Mouse (Mus musculus) midbrain, embryonic 11.5 days (tissue): ENCODE measurements at regions not wholly inside any gene's neighbourhood (a gene's known extent, or its start where the extent isn't known, plus 50 kb on each side); places are given as distances from the start of the nearest gene placed in this dataset.

Experiments used
- ATAC-seq: fragments of 200-750 bp; cut with Nextera tagmentation; 2 replicates; pipeline ENCODE4 v1.8.0; 2017; ENCODE audit warnings: moderate TSS enrichment, moderate library complexity; ENCODE audit not compliant: low FRiP score
- DNase-seq: peaks from one replicate; pipeline ENCODE4 v3.0.0; 2015; ENCODE audit warnings: low spot score; ENCODE audit errors: missing footprints
- H3K27ac ChIP-seq: fragments of 300-500 bp; sonication (generic); 2 replicates; pipeline ENCODE4 v1.5.1; 2014; ENCODE audit warnings: low read depth, low read length
- H3K27me3 ChIP-seq: fragments of 300-500 bp; sonication (generic); 2 replicates; pipeline ENCODE4 v1.6.1; 2014; ENCODE audit warnings: mild to moderate bottlenecking, low read length, moderate library complexity, mixed read lengths; ENCODE audit not compliant: control insufficient read depth, insufficient read depth
- H3K36me3 ChIP-seq: fragments of 300-500 bp; sonication (generic); 2 replicates; pipeline ENCODE4 v1.6.1; 2014; ENCODE audit warnings: mild to moderate bottlenecking, low read length, moderate library complexity, mixed read lengths; ENCODE audit not compliant: control insufficient read depth, insufficient read depth
- H3K4me1 ChIP-seq: fragments of 300-500 bp; sonication (generic); 2 replicates; pipeline ENCODE4 v1.6.1; 2014; ENCODE audit warnings: low read length; ENCODE audit not compliant: control insufficient read depth, insufficient read depth
- H3K4me2 ChIP-seq: fragments of 300-500 bp; sonication (generic); 2 replicates; pipeline ENCODE4 v1.6.1; 2014; ENCODE audit warnings: mild to moderate bottlenecking, moderate library complexity
- H3K4me3 ChIP-seq: fragments of 300-500 bp; sonication (generic); 2 replicates; pipeline ENCODE4 v1.5.1; 2014; ENCODE audit warnings: low read depth, low read length
- H3K9ac ChIP-seq: fragments of 300-500 bp; sonication (generic); 2 replicates; pipeline ENCODE4 v1.6.1; 2014; ENCODE audit warnings: low read length
- H3K9me3 ChIP-seq: fragments of 300-500 bp; sonication (generic); 2 replicates; pipeline ENCODE4 v1.6.1; 2016; ENCODE audit warnings: low read length; ENCODE audit not compliant: control insufficient read depth
- WGBS: fragments of 180-500 bp; shearing (Covaris S2); extraction: QIAGEN DNeasy Blood & Tissue Kit; methylation state at CpG from one replicate; pipeline ENCODE4 v1.1.7; 2014; 5-methylcytosine and 5-hydroxymethylcytosine counted together

DNA sequence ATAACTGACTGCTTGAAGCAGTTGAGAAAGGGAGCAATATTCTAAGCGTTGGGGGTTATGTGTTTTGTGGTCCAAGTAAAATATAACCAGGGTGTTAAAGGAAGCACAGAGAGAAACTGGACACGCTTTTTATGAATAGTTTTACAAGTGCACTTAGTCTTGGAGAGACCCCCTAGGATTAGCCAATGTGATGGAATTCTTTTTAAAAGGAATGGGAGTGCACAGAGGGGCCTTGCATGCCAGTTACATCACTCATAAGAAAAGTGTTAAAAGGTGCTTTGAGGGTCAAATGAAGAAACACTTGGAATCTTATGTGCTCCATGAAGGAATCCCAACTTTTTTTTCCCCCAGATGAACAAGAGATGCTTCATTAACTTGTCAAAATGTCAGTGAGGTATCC, 394.4 kb downstream of the Bckdhb start:
- WGBS = 61% methylated on average over 2 of the region's 2 CpGs
- DNase-seq (no peak), ATAC-seq (no peak)
- no peak overlapping the region for H3K4me2 ChIP-seq
- no peaks in the 10 kb centered on the region; the same call in 1 of the 2 replicates for H3K4me1 ChIP-seq
- no peaks in the 10 kb centered on the region for H3K9me3 ChIP-seq
- H3K9ac ChIP-seq = no peak overlapping the region
- H3K36me3 ChIP-seq = no peaks in the 10 kb centered on the region
- H3K27ac ChIP-seq = no peak overlapping the region
- no peak overlapping the region for H3K4me3 ChIP-seq
- H3K27me3 ChIP-seq = no peaks in the 10 kb centered on the region

DNA sequence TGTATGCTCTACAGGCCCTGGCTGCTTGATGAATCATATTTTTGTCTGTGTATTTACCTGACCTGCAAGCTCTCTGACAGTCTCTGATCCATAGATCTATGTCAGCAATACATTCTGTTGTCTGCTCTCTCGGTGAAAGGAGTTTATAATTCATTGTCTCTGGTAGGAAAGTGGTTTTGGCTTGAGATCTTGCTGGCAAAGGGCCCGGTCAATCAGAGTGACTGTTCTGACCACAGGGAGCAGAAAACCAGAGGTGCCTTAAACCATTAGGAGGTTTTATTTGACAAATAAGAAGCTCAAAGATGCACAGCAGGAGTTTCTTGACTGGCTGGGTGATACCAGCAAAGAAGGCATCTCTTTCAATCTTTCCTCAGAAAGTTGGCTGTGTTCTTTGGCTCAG, 398.2 kb downstream of the Bckdhb start:
- Histone ChIP-seq H3K27me3 (no peaks in the 10 kb centered on the region), H3K4me1 (no peaks in the 10 kb centered on the region; the same call in 1 of the 2 replicates), H3K9ac (no peak overlapping the region), H3K9me3 (no peaks in the 10 kb centered on the region), H3K27ac (no peak overlapping the region), H3K36me3 (no peaks in the 10 kb centered on the region), H3K4me3 (no peak overlapping the region), H3K4me2 (no peak overlapping the region)
- no peak for ATAC-seq
- DNase-seq = no peak
- 71% methylated on average over 2 of the region's 2 CpGs for WGBS

DNA sequence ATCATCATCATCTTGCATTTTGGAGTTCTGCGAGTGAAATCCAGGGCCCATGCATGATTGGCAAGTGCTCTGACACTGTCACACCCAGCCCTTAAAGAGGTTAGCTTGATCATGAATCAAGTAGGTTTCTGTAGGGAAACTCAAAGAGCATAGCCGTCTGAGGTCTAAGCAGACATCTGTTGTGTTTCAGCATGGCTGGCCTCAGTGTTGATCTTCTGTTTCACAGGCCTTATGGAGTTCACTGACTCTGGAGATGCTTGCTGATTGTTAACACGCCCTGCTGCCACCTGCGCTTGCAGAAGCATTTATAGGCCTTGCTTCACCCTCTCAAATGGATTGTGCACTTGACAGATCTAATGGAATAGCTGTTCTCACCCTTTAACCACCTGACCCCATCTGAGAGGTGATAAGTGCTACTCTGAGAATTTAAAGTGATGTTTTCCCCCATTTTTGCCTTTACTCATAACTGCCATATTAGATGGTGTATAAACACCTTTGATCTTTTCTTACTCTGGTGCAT, 406.2 kb downstream of the Bckdhb start:
- 80% methylated on average over 4 of the region's 4 CpGs for whole genome bisulfite sequencing
- H3K4me3 ChIP-seq = no peak overlapping the region
- ATAC-seq = no peak
- H3K9me3 ChIP-seq = no peaks in the 10 kb centered on the region
- H3K4me1 ChIP-seq = no peaks in the 10 kb centered on the region
- no peak overlapping the region for H3K4me2 ChIP-seq
- no peaks in the 10 kb centered on the region for H3K36me3 ChIP-seq
- DNase-seq = no peak
- no peaks in the 10 kb centered on the region for H3K27me3 ChIP-seq
- no peak overlapping the region for H3K27ac ChIP-seq
- no peak overlapping the region for H3K9ac ChIP-seq

DNA sequence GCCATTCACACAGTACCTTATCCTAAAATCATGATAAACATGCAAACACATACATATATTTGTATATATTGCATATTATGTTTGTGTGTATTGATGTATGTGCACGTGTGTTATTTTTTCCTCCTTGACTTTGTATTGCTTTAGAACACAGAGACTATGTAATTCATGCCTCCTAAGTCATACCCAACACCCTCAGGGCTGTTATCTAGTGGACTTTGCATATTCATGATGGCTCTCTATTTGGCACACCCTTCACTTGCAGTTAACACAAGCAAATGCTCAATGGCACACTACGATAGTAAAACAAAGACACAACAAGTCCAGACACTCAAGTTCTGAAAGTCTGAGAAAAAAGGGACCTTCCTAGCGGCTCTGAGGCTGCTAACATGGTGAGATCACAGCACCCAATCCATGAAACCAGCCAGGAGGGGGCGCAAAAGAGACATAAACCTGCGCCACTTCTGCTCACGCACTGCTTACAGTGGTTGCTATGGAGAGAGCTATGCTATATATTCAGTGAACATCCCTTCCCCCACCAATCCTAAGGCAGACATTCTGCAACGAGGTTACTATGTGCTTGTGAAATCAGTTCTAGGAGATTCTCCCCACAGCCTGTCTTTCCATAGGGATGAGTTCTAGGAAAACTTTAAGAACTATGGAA, 418.6 kb downstream of the Bckdhb start:
- Histone ChIP-seq H3K9me3 (no peaks in the 10 kb centered on the region), H3K9ac (no peak overlapping the region), H3K4me3 (no peak overlapping the region), H3K36me3 (no peaks in the 10 kb centered on the region), H3K27ac (no peak overlapping the region), H3K4me2 (no peak overlapping the region), H3K27me3 (no peaks in the 10 kb centered on the region), H3K4me1 (no peaks in the 10 kb centered on the region)
- WGBS = 23% methylated on average over 7 of the region's 7 CpGs
- peak; percentile 95 for ATAC-seq
- peak; percentile 98 for DNase-seq

DNA sequence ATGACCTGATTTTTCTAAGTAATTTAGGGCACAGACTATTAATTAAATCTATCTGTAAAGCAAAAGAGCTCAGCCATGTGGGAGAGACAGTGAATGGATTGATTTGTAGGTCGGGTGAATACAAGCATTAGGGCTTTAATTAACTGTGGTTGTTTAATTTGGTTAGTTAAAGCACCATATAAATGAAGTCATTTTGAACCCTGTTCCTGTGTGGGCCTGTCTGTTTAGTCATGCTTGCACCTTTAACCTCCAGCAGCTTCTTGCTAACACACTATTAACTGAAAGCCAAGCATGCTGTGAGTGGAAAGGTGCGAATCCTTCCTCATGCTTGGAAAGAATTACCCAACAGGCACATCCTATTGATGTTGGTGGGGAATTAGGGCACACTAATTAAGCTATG, 425.3 kb downstream of the Bckdhb start:
- no peak overlapping the region for H3K9ac ChIP-seq
- no peaks in the 10 kb centered on the region for H3K27me3 ChIP-seq
- WGBS = 29% methylated on average over 2 of the region's 2 CpGs
- H3K27ac ChIP-seq = no peak overlapping the region
- H3K4me3 ChIP-seq = no peak overlapping the region
- H3K4me2 ChIP-seq = no peak overlapping the region
- peak; percentile 73 for DNase-seq
- ATAC-seq = no peak
- no peaks in the 10 kb centered on the region for H3K4me1 ChIP-seq
- H3K36me3 ChIP-seq = no peaks in the 10 kb centered on the region
- no peaks in the 10 kb centered on the region for H3K9me3 ChIP-seq

DNA sequence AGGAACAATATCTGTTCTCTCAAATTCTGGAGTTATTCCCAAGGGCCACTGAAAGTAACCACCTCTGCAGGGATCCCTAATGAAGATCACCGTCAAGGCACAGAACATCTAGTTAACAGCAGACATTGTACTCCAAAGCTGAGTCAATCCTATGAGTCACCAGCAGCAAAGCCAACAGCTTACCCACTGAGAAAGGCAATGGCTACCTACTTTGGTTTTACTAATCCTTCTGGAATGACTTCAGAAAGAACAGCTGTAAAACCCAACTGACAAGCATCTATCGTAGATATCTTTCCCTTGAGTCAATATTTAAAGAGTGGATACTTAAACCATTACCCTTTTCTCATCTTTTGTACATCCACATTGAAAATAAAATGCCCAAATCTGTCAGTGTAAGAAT, 429.5 kb downstream of the Bckdhb start:
- Histone ChIP-seq H3K9me3 (no peaks in the 10 kb centered on the region), H3K4me1 (no peaks in the 10 kb centered on the region)

DNA sequence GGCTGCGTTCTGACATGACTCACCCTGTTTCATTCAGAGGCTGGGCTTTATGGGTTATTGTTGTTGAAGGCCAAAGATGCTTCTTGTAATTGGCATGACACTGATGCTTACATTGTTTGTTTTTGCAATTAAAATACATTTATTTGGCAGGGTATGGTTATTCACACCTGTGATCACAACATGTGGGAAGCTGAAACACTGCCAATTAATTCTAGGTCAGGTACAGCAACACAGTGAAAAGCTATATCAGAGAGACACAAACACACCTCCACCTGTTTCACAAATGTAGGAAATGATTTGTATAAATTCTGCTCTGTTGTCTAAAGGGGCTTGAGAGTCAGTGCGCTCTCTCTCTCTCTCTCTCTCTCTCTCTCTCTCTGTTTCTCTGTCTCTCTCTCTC, 431.2 kb downstream of the Bckdhb start:
- Histone ChIP-seq H3K4me2 (no peak overlapping the region), H3K9me3 (no peaks in the 10 kb centered on the region), H3K9ac (no peak overlapping the region), H3K4me1 (no peaks in the 10 kb centered on the region), H3K27ac (no peak overlapping the region), H3K4me3 (no peak overlapping the region), H3K27me3 (no peaks in the 10 kb centered on the region), H3K36me3 (no peaks in the 10 kb centered on the region)
- ATAC-seq (no peak), DNase-seq (no peak)
- WGBS = 96% methylated on average over 2 of the region's 2 CpGs

More for the DNA sequence above, 429.5 kb downstream of the Bckdhb start:
- Histone ChIP-seq H3K9ac (no peak overlapping the region), H3K27me3 (no peaks in the 10 kb centered on the region), H3K36me3 (no peaks in the 10 kb centered on the region), H3K27ac (no peak overlapping the region), H3K4me3 (no peak overlapping the region), H3K4me2 (no peak overlapping the region)
- 80% methylated on average over 2 of the region's 2 CpGs for WGBS
- ATAC-seq (no peak), DNase-seq (no peak)

DNA sequence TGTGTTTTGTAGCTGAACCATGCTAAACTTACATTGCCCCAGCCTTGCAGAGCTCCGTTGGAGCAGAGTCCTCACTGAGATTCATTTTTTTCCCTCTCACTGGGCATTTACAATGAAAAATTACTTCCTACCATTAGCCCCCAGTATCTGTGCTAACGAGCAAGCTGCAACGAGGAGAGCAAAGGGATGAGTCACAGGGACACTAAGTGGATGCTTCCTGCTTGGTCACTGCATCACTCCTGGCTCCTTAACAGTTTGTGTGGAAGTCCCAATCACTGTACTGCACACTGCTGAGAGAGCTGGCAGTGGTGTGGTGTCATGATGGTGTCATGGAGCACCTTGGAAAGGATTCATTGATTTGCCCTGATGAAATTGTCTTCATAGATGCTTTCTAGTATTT, 434.9 kb downstream of the Bckdhb start:
- ATAC-seq = no peak
- Histone ChIP-seq H3K4me3 (no peak overlapping the region), H3K9me3 (no peaks in the 10 kb centered on the region), H3K36me3 (no peaks in the 10 kb centered on the region), H3K27me3 (no peaks in the 10 kb centered on the region), H3K4me1 (no peaks in the 10 kb centered on the region), H3K9ac (no peak overlapping the region), H3K4me2 (no peak overlapping the region), H3K27ac (no peak overlapping the region)
- WGBS = 74% methylated on average over 3 of the region's 3 CpGs
- DNase-seq = no peak

DNA sequence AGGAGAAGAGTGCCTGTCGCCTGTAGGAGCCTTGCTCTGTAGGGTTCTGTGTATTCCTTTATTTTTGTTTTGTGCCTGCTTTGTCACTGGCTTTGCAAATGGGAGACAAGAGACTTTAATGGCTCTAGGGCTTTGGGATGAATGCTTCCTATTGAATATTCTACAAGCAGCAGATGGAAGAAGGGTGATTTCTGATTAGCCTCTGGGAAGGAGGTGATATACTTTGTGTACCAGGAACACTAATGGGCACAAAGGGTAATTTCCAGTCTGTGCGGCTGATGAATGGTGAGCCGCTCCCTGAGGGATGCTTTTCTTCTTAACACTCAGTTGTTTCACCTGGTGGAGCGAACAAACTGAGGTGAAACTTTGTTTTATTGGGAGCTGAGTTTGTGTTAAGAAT, 435.5 kb downstream of the Bckdhb start:
- ATAC-seq (no peak), DNase-seq (no peak)
- H3K4me2 ChIP-seq = no peak overlapping the region
- H3K27me3 ChIP-seq = no peaks in the 10 kb centered on the region
- no peaks in the 10 kb centered on the region for H3K4me1 ChIP-seq
- no peak overlapping the region for H3K4me3 ChIP-seq
- no peaks in the 10 kb centered on the region for H3K9me3 ChIP-seq
- no peaks in the 10 kb centered on the region for H3K36me3 ChIP-seq
- H3K9ac ChIP-seq = no peak overlapping the region
- H3K27ac ChIP-seq = no peak overlapping the region
- 72% methylated on average over 4 of the region's 4 CpGs for WGBS
